Mouse (Mus musculus) limb, embryonic 14.5 days (tissue): ENCODE measurements around the gene Gm5155. TPM values are rescaled to one million over a fixed set of nuclear protein-coding genes. Genes with fewer than 3 reads are reported as not detected.
"Not testable (repeated sequence)": the region's sequence is repeated elsewhere in the genome, so short reads cannot be mapped to it uniquely, and the experiment has no call there.

Experiments
- ATAC-seq: fragments of 200-750 bp; cut with Nextera tagmentation; 2 replicates; pipeline ENCODE4 v1.8.0; 2017; ENCODE audit warnings: low read depth, moderate number of reproducible peaks, moderate TSS enrichment; ENCODE audit not compliant: low FRiP score
- DNase-seq: peaks from one replicate; pipeline ENCODE4 v3.0.0-alpha.2; 2015; ENCODE audit warnings: low spot score
- H3K27ac ChIP-seq: fragments of 300-500 bp; sonication (generic); replicated peaks from 2 replicates; pipeline ENCODE4 v1.5.1; 2014; ENCODE audit warnings: low read depth, mild to moderate bottlenecking, low read length, moderate library complexity, mixed read lengths
- H3K27me3 ChIP-seq: fragments of 300-500 bp; sonication (generic); 2 replicates; pipeline ENCODE4 v1.6.1; 2014; ENCODE audit warnings: low read length, mixed read lengths; ENCODE audit not compliant: control insufficient read depth, insufficient read depth
- H3K36me3 ChIP-seq: fragments of 300-500 bp; sonication (generic); 2 replicates; pipeline ENCODE4 v1.6.1; 2014; ENCODE audit warnings: mild to moderate bottlenecking, low read length, moderate library complexity, mixed read lengths; ENCODE audit not compliant: control insufficient read depth, insufficient read depth
- H3K4me1 ChIP-seq: fragments of 300-500 bp; sonication (generic); 2 replicates; pipeline ENCODE4 v1.6.1; 2014; ENCODE audit warnings: antibody characterized with exemption, low read length, mixed read lengths; ENCODE audit not compliant: control insufficient read depth, insufficient read depth
- H3K4me2 ChIP-seq: fragments of 300-500 bp; sonication (generic); replicated peaks from 2 replicates; pipeline ENCODE4 v1.6.1; 2014; ENCODE audit warnings: low read depth, mild to moderate bottlenecking, low read length, moderate library complexity; ENCODE audit not compliant: severe bottlenecking
- H3K4me3 ChIP-seq: fragments of 300-500 bp; sonication (generic); replicated peaks from 2 replicates; pipeline ENCODE4 v1.5.1; 2014; ENCODE audit warnings: low read length
- H3K9ac ChIP-seq: fragments of 300-500 bp; sonication (generic); 2 replicates; pipeline ENCODE4 v1.6.1; 2014; ENCODE audit warnings: mild to moderate bottlenecking, low read depth, low read length, moderate library complexity; ENCODE audit not compliant: severe bottlenecking
- H3K9me3 ChIP-seq: fragments of 300-500 bp; sonication (generic); 2 replicates; pipeline ENCODE4 v1.6.1; 2016; ENCODE audit warnings: low read length; ENCODE audit not compliant: control insufficient read depth
- POLR2A ChIP-seq: fragments of 200-500 bp; IDR thresholded peaks from 2 replicates; pipeline ENCODE4 v1.8.0; 2012; ENCODE audit warnings: inconsistent platforms, mild to moderate bottlenecking, moderate library complexity, borderline replicate concordance; ENCODE audit not compliant: insufficient read depth, insufficient read length; ENCODE audit errors: extremely low read depth
- WGBS: fragments of 180-500 bp; shearing (Covaris S2); extraction: QIAGEN DNeasy Blood & Tissue Kit; methylation state at CpG from one replicate; pipeline ENCODE4 v1.1.7; 2014; 5-methylcytosine and 5-hydroxymethylcytosine counted together
- polyA plus RNA-seq, 2 experiments: library from polyadenylated mRNA; depleted of rRNA in 1 of 2; stranded (reverse) in 1 of 2; unstranded in 1 of 2; fragments of >200 nt; fragmentation: Nextera tagmentation in 1 of 2; extraction: Ambion mirVana in 1 of 2; gene quantifications; 2 replicates each; pipeline versions ENCODE4 v1.2.1 to v1.2.3; 2012 to 2014

Gm5155 gene
- 0.10 and 0.14 TPM in 2 replicates for polyA plus RNA-seq (2012; rRNA removed)
- polyA plus RNA-seq (2014; fragmentation: Nextera tagmentation; extraction: Ambion mirVana), result not detected in 2 replicates

DNA sequence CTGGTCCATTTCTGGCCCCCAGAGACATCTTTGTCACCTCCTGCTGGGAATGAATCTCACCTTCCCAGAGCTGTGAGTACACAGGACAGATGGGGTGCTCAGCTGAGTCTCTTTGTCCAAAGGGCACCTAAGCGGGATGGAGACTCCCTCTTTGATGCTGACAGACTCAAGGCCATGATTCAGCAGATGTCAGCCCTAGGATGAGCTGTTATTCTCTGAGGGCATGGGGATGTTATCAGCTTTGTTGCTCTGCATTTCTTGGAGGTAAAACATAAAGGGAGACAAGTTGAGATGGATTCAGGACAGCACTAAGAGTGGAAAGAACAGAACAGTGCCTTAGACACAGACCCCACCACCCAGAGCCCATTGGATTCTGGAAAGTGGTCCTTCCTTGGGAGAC, at the start of gene Gm5155:
Gene Gm5155 (plus strand): TSS at position 301 of the 400 bp plus-strand sequence.
- Histone ChIP-seq H3K27me3 (no peaks in the 10 kb centered on the region), H3K4me1 (no peaks in the 10 kb centered on the region), H3K36me3 (no peaks in the 10 kb centered on the region), H3K27ac (no peak within 1 kb of the TSS), H3K4me2 (no peak within 1 kb of the TSS), H3K9me3 (no peaks in the 10 kb centered on the region; the same call in 1 of the 2 replicates), H3K4me3 (no peak within 1 kb of the TSS), H3K9ac (no peak within 1 kb of the TSS)
- no peak for ATAC-seq
- no peak for TF ChIP-seq POLR2A
- DNase-seq, result no peak
- WGBS, result 71% methylated on average over 1 of the region's 1 CpGs

DNA sequence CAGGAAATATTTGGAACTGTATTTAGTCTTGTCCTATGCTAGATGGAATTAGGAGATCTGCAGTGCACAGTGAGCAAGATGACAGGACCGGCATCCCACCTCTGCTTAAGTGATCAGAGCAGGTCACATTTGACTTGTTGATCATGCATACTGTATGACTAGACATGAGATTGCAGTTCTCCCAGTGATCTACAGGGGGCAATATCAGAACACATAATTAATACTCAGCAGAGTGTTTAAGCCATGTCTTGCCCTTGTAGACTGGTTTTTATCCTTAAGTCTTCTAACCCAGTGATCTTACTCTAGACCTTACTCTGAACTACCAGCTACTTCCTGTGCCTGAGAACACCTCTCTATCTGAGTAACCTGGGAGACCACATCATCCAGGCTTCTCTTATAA, 791 bp upstream of the Gm5155 start:
- no peak overlapping the region for H3K9ac ChIP-seq
- DNase-seq (no peak), ATAC-seq (no peak)
- no peaks in the 10 kb centered on the region; the same call in 1 of the 2 replicates for H3K9me3 ChIP-seq
- H3K4me3 ChIP-seq, result no peak overlapping the region
- H3K4me1 ChIP-seq, result no peaks in the 10 kb centered on the region
- 96% methylated on average over 1 of the region's 1 CpGs for WGBS
- no peak overlapping the region for H3K4me2 ChIP-seq
- no peaks in the 10 kb centered on the region for H3K36me3 ChIP-seq
- no peak for TF ChIP-seq POLR2A
- no peak overlapping the region for H3K27ac ChIP-seq
- H3K27me3 ChIP-seq, result no peaks in the 10 kb centered on the region

DNA sequence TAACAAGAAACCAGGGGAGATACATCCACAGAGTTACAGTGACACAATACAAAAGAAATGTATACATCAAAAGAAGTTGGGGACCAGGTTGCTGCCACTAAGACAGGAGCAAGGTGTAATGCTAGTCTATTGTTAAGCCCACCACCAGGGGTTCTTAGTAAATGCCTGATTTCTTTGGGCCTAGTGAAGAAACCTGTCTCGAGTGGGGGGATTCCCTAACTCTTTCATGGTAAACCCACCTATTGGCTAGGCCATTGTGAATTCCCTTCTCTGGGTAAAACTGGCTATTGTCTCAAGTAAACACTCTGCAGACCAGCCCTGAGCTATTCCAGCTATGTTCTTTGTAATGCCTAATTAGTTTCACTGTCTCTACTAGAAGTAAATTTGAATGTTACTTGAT, 23.8 kb downstream of the Gm5155 start:
- not testable (repeated sequence) for H3K9ac ChIP-seq, H3K4me3 ChIP-seq, DNase-seq, H3K27me3 ChIP-seq, H3K36me3 ChIP-seq, H3K4me2 ChIP-seq, H3K9me3 ChIP-seq, H3K4me1 ChIP-seq, H3K27ac ChIP-seq, ATAC-seq
- 59% methylated on average over 1 of the region's 1 CpGs for WGBS

DNA sequence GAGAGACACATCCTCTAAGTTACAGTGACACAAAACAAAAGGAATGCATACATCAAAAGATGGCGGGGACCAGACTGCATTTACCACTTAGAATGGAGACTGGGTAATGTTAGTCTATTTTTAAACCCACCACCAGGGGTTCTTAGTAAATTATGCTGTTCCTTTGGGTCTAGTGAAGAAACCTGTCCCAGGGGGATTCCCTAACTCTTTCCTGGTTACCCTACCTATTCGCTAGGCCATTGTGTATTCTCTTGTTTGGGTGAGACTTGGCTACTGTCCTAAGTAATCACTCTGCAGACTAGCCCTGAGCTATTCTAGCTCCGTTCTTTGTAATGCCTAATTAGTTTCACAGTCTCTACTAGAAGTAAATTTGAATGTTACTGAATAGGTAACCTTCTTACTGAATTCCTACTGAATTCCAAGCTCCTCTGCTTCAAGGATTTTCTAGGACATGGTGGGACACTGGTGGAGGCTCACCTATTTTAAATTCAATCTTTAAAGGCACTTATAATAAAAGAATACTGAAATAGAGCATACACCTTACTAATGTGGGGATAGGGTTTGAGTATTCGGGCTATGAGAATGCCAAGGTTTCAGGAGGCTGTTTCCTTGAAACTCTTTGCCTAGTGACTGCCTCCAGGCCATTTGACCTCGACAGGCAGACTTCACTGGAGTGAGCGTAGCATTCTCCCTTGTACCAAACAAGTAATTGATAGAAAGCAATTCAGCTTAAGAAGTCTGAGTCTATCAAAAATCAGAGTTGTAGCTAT, 31.8 kb downstream of the Gm5155 start:
- no peaks in the 10 kb centered on the region for H3K4me1 ChIP-seq
- no peak for ATAC-seq
- no peak overlapping the region for H3K27ac ChIP-seq
- H3K27me3 ChIP-seq, result no peaks in the 10 kb centered on the region
- WGBS, result 71% methylated on average over 6 of the region's 6 CpGs
- no peak overlapping the region for H3K4me3 ChIP-seq
- TF ChIP-seq POLR2A, result no peak
- H3K9me3 ChIP-seq, result 0 out of 2 replicates have a peak, but pooled peaks cover 4% of the 10 kb centered on the region
- no peak for DNase-seq
- no peak overlapping the region for H3K9ac ChIP-seq
- H3K4me2 ChIP-seq, result no peak overlapping the region
- no peaks in the 10 kb centered on the region for H3K36me3 ChIP-seq

Other genes with a start within 250 kb of the Gm5155 start
- gene Ceacam5, start 158.5 kb upstream of the Gm5155 start, polyA plus RNA-seq (2012; rRNA removed), result 0.21 and 0.22 TPM in 2 replicates
- gene Ceacam5, start 158.5 kb upstream of the Gm5155 start, polyA plus RNA-seq (2014; fragmentation: Nextera tagmentation; extraction: Ambion mirVana), result not detected in 2 replicates
- gene Ceacam14, start 59.1 kb upstream of the Gm5155 start, polyA plus RNA-seq (2012; rRNA removed), result 0.35 and 0.44 TPM in 2 replicates
- gene Ceacam14, start 59.1 kb upstream of the Gm5155 start, polyA plus RNA-seq (2014; fragmentation: Nextera tagmentation; extraction: Ambion mirVana), result not detected in 2 replicates
- gene Ceacam11, start 100.4 kb downstream of the Gm5155 start, polyA plus RNA-seq (2012; rRNA removed), result 0.64 and 0.77 TPM in 2 replicates
- gene Ceacam11, start 100.4 kb downstream of the Gm5155 start, polyA plus RNA-seq (2014; fragmentation: Nextera tagmentation; extraction: Ambion mirVana), result not detected in 2 replicates
- gene Ceacam13, start 138.1 kb downstream of the Gm5155 start, polyA plus RNA-seq (2012; rRNA removed), result 0.09 and 0.24 TPM in 2 replicates
- not detected in 2 replicates for gene Ceacam13, start 138.1 kb downstream of the Gm5155 start, polyA plus RNA-seq (2014; fragmentation: Nextera tagmentation; extraction: Ambion mirVana)
- 0.26 TPM in 1 of 2 replicates, not detected in the other for gene Ceacam12, start 194.2 kb downstream of the Gm5155 start, polyA plus RNA-seq (2012; rRNA removed)
- gene Ceacam12, start 194.2 kb downstream of the Gm5155 start, polyA plus RNA-seq (2014; fragmentation: Nextera tagmentation; extraction: Ambion mirVana), result not detected in 2 replicates